Mouse (Mus musculus) granulocyte monocyte progenitor cell, adult 5-6 weeks (primary cell): ENCODE results near the gene Dgat2. TPM values are rescaled to one million over a fixed set of nuclear protein-coding genes. Genes with fewer than 3 reads are reported as not detected.
A peak's percentile ranks its signal among the peaks of the same experiment; 100 is the strongest.

Experiments used
- ATAC-seq: replicated peaks from 2 replicates; pipeline ENCODE4 v1.8.0; 2016; ENCODE audit warnings: mild to moderate bottlenecking, moderate TSS enrichment, inconsistent platforms; ENCODE audit not compliant: poor library complexity, severe bottlenecking
- total RNA-seq, 2 experiments: library from RNA; stranded (forward) in 1 of 2; stranded (reverse) in 1 of 2; fragments of 200-712, 200-1000 nt in 1 of 2; fragments of >200 nt in 1 of 2; fragmentation: Nextera tagmentation in 1 of 2; gene quantifications; 2 replicates each; pipeline ENCODE4 v1.2.3; 2014 to 2017

Dgat2 gene
- total RNA-seq, 2 experiments from 2014 or later: 7.9 to 13.9 TPM

GRCm38 (mm10) chr7:99106714-99107270, 75.7 kb downstream of the Dgat2 start:
- ATAC-seq: peak; percentile 53; the same call in 1 of the 2 replicates

Other genes starting within 250 kb of the Dgat2 start
- gene Uvrag, start 41.6 kb downstream of the Dgat2 start, total RNA-seq (2014; fragmentation: Nextera tagmentation): 25.7 and 31.0 TPM in 2 replicates
- gene Uvrag, start 41.6 kb downstream of the Dgat2 start, total RNA-seq (2017): 26.8 and 38.7 TPM in 2 replicates
- gene Mogat2, start 55.9 kb upstream of the Dgat2 start, total RNA-seq (2014; fragmentation: Nextera tagmentation): 1.5 and 6.2 TPM in 2 replicates
- 3.6 and 4.8 TPM in 2 replicates for gene Mogat2, start 55.9 kb upstream of the Dgat2 start, total RNA-seq (2017)
- not detected in 2 replicates for gene Map6, start 84.7 kb upstream of the Dgat2 start, total RNA-seq (2014; fragmentation: Nextera tagmentation)
- gene Map6, start 84.7 kb upstream of the Dgat2 start, total RNA-seq (2017): not detected in 2 replicates
- 0.80 TPM in 1 of 2 replicates, not detected in the other for gene Serpinh1, start 170.5 kb upstream of the Dgat2 start, total RNA-seq (2014; fragmentation: Nextera tagmentation)
- not detected in 2 replicates for gene Serpinh1, start 170.5 kb upstream of the Dgat2 start, total RNA-seq (2017)
- gene Gdpd5, start 198.7 kb upstream of the Dgat2 start, total RNA-seq (2014; fragmentation: Nextera tagmentation): not detected in 2 replicates
- gene Gdpd5, start 198.7 kb upstream of the Dgat2 start, total RNA-seq (2017): 0.56 TPM in 1 of 2 replicates, not detected in the other